Mouse (Mus musculus): Measurements from ENCODE around the gene Grn. TPM values are rescaled to one million over a fixed set of nuclear protein-coding genes. Genes with fewer than 3 reads are reported as not detected.

The Grn gene
- polyA plus RNA-seq, 1 experiment from 2014 or later = 161 TPM

DNA sequence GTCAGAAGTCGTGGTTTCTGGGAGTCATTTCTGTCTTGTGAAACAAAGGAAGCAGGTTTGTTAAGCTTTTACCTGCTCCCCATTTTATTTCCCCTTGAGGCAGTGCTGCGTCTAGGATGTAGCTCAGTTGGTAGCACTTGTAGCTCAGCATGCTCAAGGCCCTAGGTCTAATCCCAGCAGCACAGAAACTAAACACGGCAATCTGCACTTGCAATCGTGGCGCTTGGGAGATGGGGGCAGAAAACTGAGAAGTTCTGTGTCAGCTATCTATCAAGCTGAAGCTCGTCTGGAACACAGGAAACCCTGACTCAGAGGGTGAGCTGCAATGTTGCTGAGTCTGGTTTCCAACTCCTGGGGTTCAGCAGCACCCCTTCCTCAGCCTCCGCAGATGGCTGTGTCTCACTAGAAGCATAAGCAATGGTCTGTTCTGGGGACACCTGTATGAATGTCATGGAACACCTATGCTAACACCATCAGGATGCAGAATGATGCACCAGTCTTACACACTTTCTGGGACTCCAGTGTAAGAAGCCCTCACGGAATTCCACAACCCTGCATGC lies 1.1 kb upstream of the Grn start:
- Histone ChIP-seq H3K9ac (replicated peaks) (peak overlapping the region; percentile 82; the same call in 1 of the 2 replicates), H3K4me2 (ENCODE audit: low read depth, low read length) (peak overlapping the region; percentile 99), H3K4me1 (ENCODE audit: insufficient read depth) (peaks cover 18% of the 10 kb centered on the region), H3K27ac (ENCODE audit: low read depth) (peak overlapping the region; percentile 88), H3K4me3 (ENCODE audit: low read depth, low read length) (no peak overlapping the region), H3K27me3 (ENCODE audit: insufficient read depth, low read length) (no peaks in the 10 kb centered on the region), H3K36me3 (replicated peaks; ENCODE audit: insufficient read depth, low read length) (peaks cover under 1% of the 10 kb centered on the region; the same call in 1 of the 2 replicates), H3K9me3 (ENCODE audit: low read length) (no peaks in the 10 kb centered on the region)
- DNase-seq (no peak), ATAC-seq (no peak)
- TF ChIP-seq EP300 (IDR thresholded peaks at IDR 0.05; ENCODE audit: low read depth) (no peak), CTCF (IDR thresholded peaks at IDR 0.05; ENCODE audit: low read depth) (no peak)
- WGBS (ENCODE audit: insufficient replicate concordance) = 35% methylated on average over 8 of the region's 8 CpGs

DNA sequence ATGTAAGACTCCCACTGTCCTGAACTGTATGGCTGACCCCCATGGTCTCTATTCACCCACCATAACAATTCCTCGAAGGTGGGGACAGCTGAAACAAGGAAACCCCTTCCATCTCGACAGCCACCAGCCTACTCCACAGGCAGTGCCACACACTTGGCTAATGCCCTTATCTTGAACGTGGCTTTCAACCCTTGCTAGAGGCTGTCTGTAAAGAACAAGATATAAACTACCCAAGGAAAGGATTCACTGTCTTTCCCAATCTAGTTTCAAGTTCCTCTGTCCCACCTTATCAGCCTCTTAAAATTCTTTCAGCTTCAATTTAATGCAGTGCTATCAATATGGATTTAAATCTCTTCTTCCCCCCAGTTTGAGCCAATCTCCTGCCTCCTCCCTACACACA lies 564 bp upstream of the Grn start:
- H3K4me1 ChIP-seq (ENCODE audit: insufficient read depth) = peaks cover 18% of the 10 kb centered on the region
- H3K9me3 ChIP-seq (ENCODE audit: low read length) = no peaks in the 10 kb centered on the region
- peak overlapping the region; percentile 83 for H3K4me3 ChIP-seq (ENCODE audit: low read depth, low read length)
- peak overlapping the region; percentile 99 for H3K4me2 ChIP-seq (ENCODE audit: low read depth, low read length)
- WGBS (ENCODE audit: insufficient replicate concordance) = 16% methylated on average over 3 of the region's 3 CpGs
- peak overlapping the region; percentile 82 for H3K9ac ChIP-seq (replicated peaks)
- no peaks in the 10 kb centered on the region for H3K27me3 ChIP-seq (ENCODE audit: insufficient read depth, low read length)
- ATAC-seq (no peak), DNase-seq (no peak)
- H3K36me3 ChIP-seq (replicated peaks; ENCODE audit: insufficient read depth, low read length) = peaks cover 2% of the 10 kb centered on the region; the same call in 1 of the 2 replicates
- H3K27ac ChIP-seq (ENCODE audit: low read depth) = peak overlapping the region; percentile 88
- TF ChIP-seq EP300 (IDR thresholded peaks at IDR 0.05; ENCODE audit: low read depth) (no peak), CTCF (IDR thresholded peaks at IDR 0.05; ENCODE audit: low read depth) (no peak)

DNA sequence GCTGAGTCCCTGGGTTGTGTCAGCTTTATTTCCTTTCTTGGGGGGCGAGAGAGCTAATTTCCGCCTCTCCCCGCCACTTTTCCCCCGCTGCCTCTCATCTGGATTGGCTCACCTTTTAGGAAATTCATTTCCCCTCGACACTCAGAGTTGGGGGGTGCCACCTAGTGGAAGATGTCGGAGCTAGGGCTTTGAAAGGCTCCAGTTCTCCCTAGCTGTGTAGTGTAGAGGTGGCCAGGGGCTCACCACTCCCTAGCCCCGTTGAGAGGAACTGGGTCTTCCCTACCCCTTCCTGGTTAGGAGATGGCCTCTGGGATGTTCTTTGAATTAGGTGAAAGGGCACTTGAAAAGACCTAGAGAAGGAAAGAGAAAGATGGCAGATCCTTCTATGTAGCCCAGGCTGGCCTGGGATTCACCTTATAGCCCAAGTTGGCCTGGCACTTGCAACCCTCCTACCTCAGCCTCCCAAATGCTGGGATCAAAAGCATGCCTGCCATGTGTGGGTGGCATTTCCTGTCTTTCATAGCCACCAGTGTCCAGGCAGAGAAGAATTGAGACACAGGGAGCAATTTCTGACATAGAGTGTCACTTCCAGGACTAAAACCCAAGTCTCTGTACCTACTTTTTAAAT lies 1.0 kb downstream of the Grn start:
- Histone ChIP-seq H3K4me1 (ENCODE audit: insufficient read depth) (peaks cover 18% of the 10 kb centered on the region), H3K4me3 (ENCODE audit: low read depth, low read length) (peak overlapping the region; percentile 83), H3K27ac (ENCODE audit: low read depth) (peak overlapping the region; percentile 88), H3K36me3 (replicated peaks; ENCODE audit: insufficient read depth, low read length) (peaks cover 17% of the 10 kb centered on the region), H3K27me3 (ENCODE audit: insufficient read depth, low read length) (no peaks in the 10 kb centered on the region), H3K9me3 (ENCODE audit: low read length) (no peaks in the 10 kb centered on the region), H3K4me2 (ENCODE audit: low read depth, low read length) (peak overlapping the region; percentile 99), H3K9ac (replicated peaks) (peak overlapping the region; percentile 82)
- ATAC-seq = peak; percentile 26
- WGBS (ENCODE audit: insufficient replicate concordance) = 0% methylated on average over 7 of the region's 7 CpGs
- peak; percentile 84 for DNase-seq
- TF ChIP-seq CTCF (IDR thresholded peaks at IDR 0.05; ENCODE audit: low read depth) = peak; percentile 87
- TF ChIP-seq EP300 (IDR thresholded peaks at IDR 0.05; ENCODE audit: low read depth) = no peak

DNA sequence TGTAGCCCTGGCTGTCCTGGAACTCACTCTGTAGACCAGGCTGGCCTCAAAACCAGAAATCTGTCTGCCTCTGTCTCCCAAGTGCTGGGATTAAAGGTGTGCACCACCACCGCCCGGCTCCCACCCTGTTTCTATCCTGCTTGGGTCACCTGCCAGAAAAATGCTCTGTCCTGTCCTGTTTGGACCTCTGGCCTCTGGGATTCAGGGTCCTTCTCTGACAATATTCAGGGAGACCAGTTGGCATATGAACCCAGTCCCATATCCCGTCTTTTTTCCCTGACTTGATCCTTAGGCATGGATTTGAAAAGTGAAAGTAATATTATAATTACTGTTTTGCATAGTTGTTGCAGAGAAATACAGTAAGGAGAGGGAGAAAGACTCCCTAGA lies 1.6 kb downstream of the Grn start:
- DNase-seq (no peak), ATAC-seq (no peak)
- WGBS (ENCODE audit: insufficient replicate concordance) = 66% methylated on average over 3 of the region's 3 CpGs
- Histone ChIP-seq H3K27me3 (ENCODE audit: insufficient read depth, low read length) (no peaks in the 10 kb centered on the region), H3K9ac (replicated peaks) (no peak overlapping the region), H3K4me2 (ENCODE audit: low read depth, low read length) (peak overlapping the region; percentile 61), H3K27ac (ENCODE audit: low read depth) (peak overlapping the region; percentile 82), H3K36me3 (replicated peaks; ENCODE audit: insufficient read depth, low read length) (peaks cover 18% of the 10 kb centered on the region), H3K9me3 (ENCODE audit: low read length) (no peaks in the 10 kb centered on the region), H3K4me1 (ENCODE audit: insufficient read depth) (peaks cover 18% of the 10 kb centered on the region), H3K4me3 (ENCODE audit: low read depth, low read length) (peak overlapping the region; percentile 34)
- TF ChIP-seq CTCF (IDR thresholded peaks at IDR 0.05; ENCODE audit: low read depth) (no peak), EP300 (IDR thresholded peaks at IDR 0.05; ENCODE audit: low read depth) (no peak)

GRCm38 (mm10) chr11:102432115-102432843 lies 2.2 kb downstream of the Grn start:
- Histone ChIP-seq H3K4me3 (ENCODE audit: low read depth, low read length) (peak overlapping the region; percentile 34), H3K36me3 (replicated peaks; ENCODE audit: insufficient read depth, low read length) (peaks cover 18% of the 10 kb centered on the region), H3K27ac (ENCODE audit: low read depth) (peak overlapping the region; percentile 82), H3K9me3 (ENCODE audit: low read length) (no peaks in the 10 kb centered on the region), H3K4me2 (ENCODE audit: low read depth, low read length) (peak overlapping the region; percentile 61), H3K9ac (replicated peaks) (no peak overlapping the region; the same call in 1 of the 2 replicates), H3K27me3 (ENCODE audit: insufficient read depth, low read length) (peaks cover 4% of the 10 kb centered on the region; the same call in 1 of the 2 replicates), H3K4me1 (ENCODE audit: insufficient read depth) (peaks cover 18% of the 10 kb centered on the region)
- TF ChIP-seq CTCF (IDR thresholded peaks at IDR 0.05; ENCODE audit: low read depth) (no peak), EP300 (IDR thresholded peaks at IDR 0.05; ENCODE audit: low read depth) (no peak)
- ATAC-seq (peak; percentile 14; the same call in 1 of the 2 replicates), DNase-seq (peak; percentile 64)
- WGBS (ENCODE audit: insufficient replicate concordance) = 25% methylated on average over 16 of the region's 16 CpGs

DNA sequence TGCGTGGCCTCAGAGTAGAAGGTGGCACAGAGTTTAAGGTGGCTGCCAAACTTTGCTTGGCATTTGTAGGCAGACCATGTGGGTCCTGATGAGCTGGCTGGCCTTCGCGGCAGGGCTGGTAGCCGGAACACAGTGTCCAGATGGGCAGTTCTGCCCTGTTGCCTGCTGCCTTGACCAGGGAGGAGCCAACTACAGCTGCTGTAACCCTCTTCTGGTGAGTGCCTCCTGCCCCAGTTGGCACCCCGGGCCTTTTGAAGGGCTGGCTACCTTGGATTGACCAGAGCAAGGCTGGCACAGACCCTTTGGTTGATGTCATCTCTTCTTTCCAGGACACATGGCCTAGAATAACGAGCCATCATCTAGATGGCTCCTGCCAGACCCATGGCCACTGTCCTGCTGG lies 2.8 kb downstream of the Grn start:
- H3K4me1 ChIP-seq (ENCODE audit: insufficient read depth) = peaks cover 21% of the 10 kb centered on the region
- peaks cover 18% of the 10 kb centered on the region for H3K36me3 ChIP-seq (replicated peaks; ENCODE audit: insufficient read depth, low read length)
- TF ChIP-seq CTCF (IDR thresholded peaks at IDR 0.05; ENCODE audit: low read depth) = no peak
- TF ChIP-seq EP300 (IDR thresholded peaks at IDR 0.05; ENCODE audit: low read depth) = no peak
- ATAC-seq (no peak), DNase-seq (no peak)
- peak overlapping the region; percentile 61 for H3K4me2 ChIP-seq (ENCODE audit: low read depth, low read length)
- H3K4me3 ChIP-seq (ENCODE audit: low read depth, low read length) = peak overlapping the region; percentile 34; the same call in 1 of the 2 replicates
- peaks cover 7% of the 10 kb centered on the region for H3K27me3 ChIP-seq (ENCODE audit: insufficient read depth, low read length)
- 77% methylated on average over 6 of the region's 6 CpGs for WGBS (ENCODE audit: insufficient replicate concordance)
- peak overlapping the region; percentile 82 for H3K27ac ChIP-seq (ENCODE audit: low read depth)
- no peaks in the 10 kb centered on the region for H3K9me3 ChIP-seq (ENCODE audit: low read length)
- no peak overlapping the region for H3K9ac ChIP-seq (replicated peaks)
